Mouse (Mus musculus): ENCODE measurements around the gene Zfp398. TPM values are rescaled to one million over a fixed set of nuclear protein-coding genes. Genes with fewer than 3 reads are reported as not detected.

Gene Zfp398
- polyA plus RNA-seq, 1 experiment from 2014 or later: 12.0 TPM

DNA sequence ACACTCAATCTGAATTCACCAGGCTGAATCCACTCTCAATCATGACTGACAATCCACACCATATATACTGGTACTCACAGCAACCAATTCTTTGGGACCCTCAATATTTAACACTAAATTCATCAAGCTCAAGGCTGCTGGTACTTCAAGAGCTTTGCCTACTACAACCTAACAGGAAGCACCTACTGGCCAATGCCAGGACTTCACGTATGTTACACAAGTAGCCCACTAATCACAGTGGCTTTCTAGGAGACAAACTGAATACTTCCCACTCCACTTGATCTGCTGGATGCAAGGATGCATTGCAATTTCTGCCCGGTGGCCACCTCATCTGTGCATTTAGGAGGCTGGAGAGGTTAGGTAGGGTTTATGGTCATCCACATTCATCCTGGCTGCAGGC lies 25.3 kb upstream of the Zfp398 start:
- no peaks in the 10 kb centered on the region for H3K27me3 ChIP-seq
- H3K4me1 ChIP-seq: peaks cover 33% of the 10 kb centered on the region
- H3K4me2 ChIP-seq: no peak overlapping the region
- 64% methylated on average over 2 of the region's 2 CpGs for WGBS
- no peaks in the 10 kb centered on the region for H3K9me3 ChIP-seq
- ATAC-seq (ENCODE audit: insufficient number of reproducible peaks, low FRiP score, low TSS enrichment, low read depth): no peak
- H3K9ac ChIP-seq: no peak overlapping the region
- H3K4me3 ChIP-seq: no peak overlapping the region
- H3K27ac ChIP-seq: no peak overlapping the region
- H3K36me3 ChIP-seq: peaks cover 19% of the 10 kb centered on the region

DNA sequence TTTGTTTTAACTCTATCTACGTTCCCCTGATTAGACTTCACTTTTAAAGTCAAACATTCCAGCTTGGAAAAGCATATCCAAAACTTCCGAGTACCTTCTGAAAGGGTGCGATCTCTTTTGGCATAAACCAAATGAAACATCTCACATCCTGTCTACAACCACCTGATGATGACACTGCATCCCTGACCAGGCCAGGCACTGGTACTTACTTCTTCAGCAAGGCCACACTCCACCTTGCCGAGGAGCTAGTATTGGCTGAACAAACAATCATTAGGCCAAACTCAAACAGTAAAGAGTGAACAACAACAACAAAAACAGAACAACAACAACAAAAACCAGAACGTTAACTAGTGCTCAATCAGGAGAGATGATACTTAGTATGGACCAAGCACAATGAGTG lies 24.1 kb upstream of the Zfp398 start:
- peaks cover 7% of the 10 kb centered on the region for H3K36me3 ChIP-seq
- ATAC-seq (ENCODE audit: insufficient number of reproducible peaks, low FRiP score, low TSS enrichment, low read depth): no peak
- peaks cover 33% of the 10 kb centered on the region for H3K4me1 ChIP-seq
- H3K4me2 ChIP-seq: peak overlapping the region; percentile 62
- WGBS: 57% methylated on average over 5 of the region's 5 CpGs
- no peaks in the 10 kb centered on the region for H3K9me3 ChIP-seq
- peak overlapping the region; percentile 82; the same call in 1 of the 2 replicates for H3K9ac ChIP-seq
- peak overlapping the region; percentile 70 for H3K4me3 ChIP-seq
- H3K27me3 ChIP-seq: no peaks in the 10 kb centered on the region
- no peak overlapping the region for H3K27ac ChIP-seq

DNA sequence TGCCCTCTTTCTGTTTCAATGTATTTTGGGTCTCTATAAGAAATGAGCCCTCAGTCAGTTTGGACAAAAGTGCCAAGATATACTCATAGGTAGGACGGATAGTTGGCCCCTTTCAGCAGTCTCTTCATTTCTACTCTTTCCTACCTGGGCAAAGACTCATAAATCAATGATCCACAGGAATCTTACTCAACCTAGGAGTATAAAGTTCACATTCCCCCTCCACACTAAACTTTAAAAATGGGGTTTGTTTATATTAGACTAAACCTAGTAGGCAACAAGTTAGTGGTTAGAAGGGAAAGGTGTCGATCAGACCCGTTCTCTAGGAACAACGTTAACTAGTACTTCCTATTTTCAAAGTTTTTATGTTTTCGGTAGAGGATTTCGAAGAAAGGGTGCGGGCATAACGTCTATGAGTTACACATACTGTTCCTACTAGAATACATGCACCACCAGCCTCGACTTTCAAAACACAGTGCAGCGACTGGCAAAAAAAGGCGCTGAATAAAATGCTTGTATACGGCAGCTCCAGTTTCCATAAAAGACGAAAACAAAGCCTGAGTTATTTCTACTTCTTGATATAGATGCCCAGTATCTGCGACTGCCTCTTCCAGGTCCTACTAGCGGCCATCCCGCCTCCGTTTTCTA lies 23.1 kb upstream of the Zfp398 start:
- ATAC-seq (ENCODE audit: insufficient number of reproducible peaks, low FRiP score, low TSS enrichment, low read depth): no peak
- Histone ChIP-seq H3K27me3 (no peaks in the 10 kb centered on the region), H3K9me3 (no peaks in the 10 kb centered on the region), H3K36me3 (no peaks in the 10 kb centered on the region), H3K27ac (peak overlapping the region; percentile 97), H3K4me1 (peaks cover 33% of the 10 kb centered on the region), H3K4me3 (peak overlapping the region; percentile 70), H3K9ac (peak overlapping the region; percentile 82), H3K4me2 (peak overlapping the region; percentile 62)
- WGBS: under 1% methylated on average over 17 of the region's 17 CpGs

DNA sequence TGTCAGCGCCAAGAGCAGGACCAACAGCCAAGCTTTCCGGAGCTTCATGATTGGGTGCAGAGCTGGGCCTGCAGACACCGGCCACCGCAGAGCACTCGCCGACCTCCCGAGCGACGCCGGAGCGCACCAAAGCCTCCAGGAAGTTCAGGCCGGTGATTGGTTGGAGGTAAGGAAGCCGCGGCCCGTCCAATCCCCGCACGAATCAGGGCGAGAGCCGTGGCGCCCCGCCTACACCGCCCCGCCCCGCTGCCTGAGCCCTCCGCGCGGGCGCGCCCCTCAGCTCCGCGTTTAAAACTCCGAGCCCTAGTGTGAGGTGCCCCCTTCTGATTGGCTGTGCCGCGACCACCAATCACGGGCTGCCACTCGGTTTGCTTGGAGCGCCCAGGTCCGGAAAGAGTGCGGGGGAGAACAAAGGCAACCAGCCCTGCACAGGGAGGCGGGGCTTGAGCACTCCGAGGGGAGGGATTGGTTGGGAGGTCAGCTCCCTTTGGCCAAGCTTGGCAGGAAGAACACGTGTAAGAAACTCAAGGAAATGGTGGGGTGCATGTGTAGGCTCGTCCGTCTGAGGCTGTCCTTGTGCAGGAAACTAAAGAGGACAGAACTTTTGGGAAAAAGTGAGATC lies 22.1 kb upstream of the Zfp398 start, which contains the start of gene Pdia4:
Gene Pdia4, minus strand, starts transcription at position 174 of the 622 bp plus-strand sequence.
- peak within 1 kb of the TSS; percentile 62 for H3K4me2 ChIP-seq
- ATAC-seq (ENCODE audit: insufficient number of reproducible peaks, low FRiP score, low TSS enrichment, low read depth): peak; percentile 100
- no peaks in the 10 kb centered on the region for H3K9me3 ChIP-seq
- H3K9ac ChIP-seq: peak within 1 kb of the TSS; percentile 82
- no peaks in the 10 kb centered on the region for H3K27me3 ChIP-seq
- peak within 1 kb of the TSS; percentile 70 for H3K4me3 ChIP-seq
- H3K4me1 ChIP-seq: peaks cover 33% of the 10 kb centered on the region
- 0% methylated on average over 44 of the region's 44 CpGs for WGBS
- no peaks in the 10 kb centered on the region for H3K36me3 ChIP-seq
- peak within 1 kb of the TSS; percentile 97 for H3K27ac ChIP-seq

DNA sequence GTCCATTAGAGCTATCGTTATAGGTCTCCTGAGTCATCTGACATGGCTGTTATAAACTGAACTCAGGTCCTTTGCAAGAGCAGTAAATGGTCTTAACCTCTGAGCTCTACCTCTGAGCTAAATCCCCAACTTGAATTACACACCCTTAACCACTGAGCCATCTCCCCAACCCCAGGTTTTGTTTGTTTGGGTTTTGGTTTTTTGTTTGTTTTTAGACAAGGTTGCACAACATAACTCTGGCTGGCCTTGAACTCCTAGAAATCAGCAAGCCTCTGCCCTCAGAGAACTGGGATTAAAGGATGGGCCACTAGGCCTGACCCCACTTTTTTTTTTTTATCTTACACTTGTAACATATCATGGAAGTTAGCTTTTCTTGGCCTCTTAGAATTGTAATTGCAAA lies 19.3 kb upstream of the Zfp398 start:
- no peaks in the 10 kb centered on the region for H3K9me3 ChIP-seq
- H3K27ac ChIP-seq: no peak overlapping the region
- no peak for ATAC-seq (ENCODE audit: insufficient number of reproducible peaks, low FRiP score, low TSS enrichment, low read depth)
- no peak overlapping the region for H3K4me3 ChIP-seq
- H3K4me1 ChIP-seq: peaks cover 14% of the 10 kb centered on the region
- H3K4me2 ChIP-seq: no peak overlapping the region
- no peak overlapping the region for H3K9ac ChIP-seq
- H3K36me3 ChIP-seq: peaks cover 18% of the 10 kb centered on the region
- WGBS: 85% methylated on average over 1 of the region's 1 CpGs
- H3K27me3 ChIP-seq: no peaks in the 10 kb centered on the region

DNA sequence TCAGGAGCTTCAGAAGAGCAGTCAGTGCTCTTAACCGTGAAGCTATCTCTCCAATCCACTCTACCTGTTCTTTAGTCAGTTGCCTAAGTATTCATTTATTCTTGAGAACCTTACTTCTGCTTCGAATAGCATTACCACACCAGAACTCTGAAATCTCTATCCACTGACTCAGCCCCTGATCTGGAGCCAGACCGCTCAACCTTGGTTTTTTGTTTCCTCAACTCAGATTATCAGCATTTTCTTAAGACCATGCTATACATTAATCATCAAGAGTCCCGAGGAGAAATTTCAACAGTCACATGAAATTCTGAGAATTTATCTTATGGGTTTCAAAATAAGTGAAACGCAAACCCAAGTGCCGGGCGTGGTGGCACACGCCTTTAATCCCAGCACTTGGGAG lies 16.7 kb upstream of the Zfp398 start:
- ATAC-seq (ENCODE audit: insufficient number of reproducible peaks, low FRiP score, low TSS enrichment, low read depth): no peak
- H3K27ac ChIP-seq: no peak overlapping the region
- no peaks in the 10 kb centered on the region for H3K27me3 ChIP-seq
- peaks cover 30% of the 10 kb centered on the region for H3K36me3 ChIP-seq
- no peak overlapping the region for H3K9ac ChIP-seq
- H3K9me3 ChIP-seq: no peaks in the 10 kb centered on the region
- H3K4me1 ChIP-seq: peaks cover 4% of the 10 kb centered on the region; the same call in 1 of the 2 replicates
- no peak overlapping the region for H3K4me2 ChIP-seq
- H3K4me3 ChIP-seq: no peak overlapping the region
- WGBS: 90% methylated on average over 8 of the region's 8 CpGs

DNA sequence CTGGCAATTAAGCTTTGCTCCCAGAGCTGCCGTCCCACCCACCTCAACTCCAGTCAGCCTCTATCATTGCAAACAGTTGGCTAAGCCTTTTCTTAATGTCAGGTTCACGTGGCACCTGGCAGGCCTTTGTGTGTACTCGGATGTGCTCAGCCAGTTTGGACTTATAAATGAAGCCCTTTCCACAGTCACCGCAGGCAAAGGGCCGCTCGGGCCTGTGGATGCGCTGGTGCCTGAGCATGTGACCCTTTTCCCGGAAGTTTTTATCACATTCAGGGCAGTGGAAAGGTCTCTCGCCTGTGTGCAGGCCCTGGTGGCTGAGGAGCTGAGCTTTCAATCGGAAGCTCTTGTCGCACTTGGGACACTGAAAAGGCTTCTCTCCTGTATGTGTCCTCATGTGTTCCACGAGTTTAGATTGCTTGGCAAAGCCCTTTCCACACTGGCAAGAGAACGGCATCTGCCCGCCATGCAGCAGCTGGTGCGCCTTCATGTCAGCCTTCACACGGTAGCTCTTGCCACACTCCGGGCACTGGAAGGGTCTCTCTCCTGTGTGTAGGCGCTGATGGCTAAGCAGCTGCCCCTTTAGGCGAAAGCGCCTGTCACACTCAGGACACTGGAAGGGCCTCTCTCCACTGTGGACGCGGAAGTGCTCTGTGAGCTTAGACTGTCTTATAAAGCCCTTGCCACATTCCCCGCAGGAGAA lies 15.7 kb upstream of the Zfp398 start:
- 92% methylated on average over 23 of the region's 23 CpGs for WGBS
- H3K27ac ChIP-seq: no peak overlapping the region
- H3K4me2 ChIP-seq: no peak overlapping the region

DNA sequence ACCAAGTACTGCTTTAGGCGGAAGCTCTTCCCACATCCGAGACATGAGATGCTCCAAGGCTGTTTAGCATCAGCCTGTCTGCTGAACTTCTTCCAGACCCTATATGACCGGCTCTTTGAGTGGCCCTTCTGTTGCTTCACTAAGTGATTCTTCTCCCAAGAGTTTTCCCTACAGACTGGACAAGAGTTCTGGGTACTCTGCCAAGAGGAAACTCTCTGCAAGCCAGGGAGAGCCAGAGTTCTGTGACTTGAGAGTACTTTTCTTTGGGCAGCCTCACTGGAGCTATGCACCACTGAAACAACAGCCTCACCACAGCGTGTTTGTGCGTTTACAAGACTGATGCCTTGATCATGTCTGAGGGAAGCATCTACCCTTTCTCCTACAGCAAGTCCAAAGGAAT lies 14.2 kb upstream of the Zfp398 start:
- no peak for ATAC-seq (ENCODE audit: insufficient number of reproducible peaks, low FRiP score, low TSS enrichment, low read depth)
- no peaks in the 10 kb centered on the region for H3K27me3 ChIP-seq
- H3K4me2 ChIP-seq: no peak overlapping the region
- no peaks in the 10 kb centered on the region for H3K4me1 ChIP-seq
- no peak overlapping the region for H3K27ac ChIP-seq
- WGBS: 93% methylated on average over 5 of the region's 5 CpGs
- no peak overlapping the region for H3K4me3 ChIP-seq
- H3K9ac ChIP-seq: no peak overlapping the region
- peaks cover 41% of the 10 kb centered on the region for H3K36me3 ChIP-seq
- H3K9me3 ChIP-seq: no peaks in the 10 kb centered on the region

More for the DNA sequence above, 15.7 kb upstream of the Zfp398 start:
- no peak overlapping the region for H3K9ac ChIP-seq
- no peak overlapping the region for H3K4me3 ChIP-seq
- no peaks in the 10 kb centered on the region for H3K9me3 ChIP-seq
- no peak for ATAC-seq (ENCODE audit: insufficient number of reproducible peaks, low FRiP score, low TSS enrichment, low read depth)
- peaks cover 38% of the 10 kb centered on the region for H3K36me3 ChIP-seq
- H3K27me3 ChIP-seq: no peaks in the 10 kb centered on the region
- no peaks in the 10 kb centered on the region for H3K4me1 ChIP-seq

DNA sequence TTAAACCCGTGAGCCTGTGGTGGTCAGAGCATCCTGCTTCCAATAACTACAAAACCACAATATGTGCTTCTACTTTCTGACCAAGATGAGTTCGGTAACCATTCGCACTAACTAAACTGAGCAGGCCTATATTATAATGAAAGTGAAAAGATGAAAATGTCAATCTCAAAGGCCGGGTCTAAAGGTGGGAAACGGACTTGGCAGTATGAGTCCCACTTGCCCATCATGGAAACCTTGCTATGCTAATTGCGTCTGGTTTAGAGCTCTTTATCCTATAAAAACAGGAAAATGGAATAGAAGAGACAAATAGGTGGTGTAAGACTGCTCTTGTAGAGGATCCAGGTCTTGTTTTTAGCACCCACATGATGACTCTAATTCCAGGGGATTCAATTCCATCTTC lies 13.7 kb upstream of the Zfp398 start:
- WGBS: 94% methylated on average over 6 of the region's 6 CpGs
- Histone ChIP-seq H3K9ac (no peak overlapping the region), H3K4me3 (no peak overlapping the region), H3K27ac (no peak overlapping the region), H3K36me3 (peaks cover 41% of the 10 kb centered on the region), H3K27me3 (no peaks in the 10 kb centered on the region), H3K9me3 (no peaks in the 10 kb centered on the region), H3K4me2 (no peak overlapping the region), H3K4me1 (no peaks in the 10 kb centered on the region)
- no peak for ATAC-seq (ENCODE audit: insufficient number of reproducible peaks, low FRiP score, low TSS enrichment, low read depth)

DNA sequence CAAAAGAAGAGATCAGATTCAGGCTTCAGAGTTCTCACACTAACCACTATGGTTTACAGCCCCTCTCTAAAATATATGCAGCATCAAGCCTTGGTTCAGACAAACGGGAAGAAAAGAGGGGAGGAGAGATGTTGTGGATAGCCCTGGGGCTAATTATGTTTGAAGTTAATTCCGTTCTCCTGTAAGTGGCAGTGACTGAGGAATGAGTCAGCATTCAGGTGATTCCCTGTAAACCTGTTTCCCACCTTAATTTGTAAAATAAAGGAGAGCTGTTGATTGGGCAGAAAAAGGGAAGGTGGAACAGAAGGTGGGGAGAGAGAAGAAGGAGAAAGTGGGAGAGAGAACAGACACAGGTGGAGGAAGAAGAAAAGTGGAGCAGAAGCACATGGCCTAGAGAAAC lies 11.2 kb upstream of the Zfp398 start:
- Histone ChIP-seq H3K4me2 (no peak overlapping the region), H3K27ac (no peak overlapping the region), H3K36me3 (peaks cover 41% of the 10 kb centered on the region), H3K9me3 (no peaks in the 10 kb centered on the region), H3K4me1 (no peaks in the 10 kb centered on the region), H3K4me3 (no peak overlapping the region), H3K27me3 (no peaks in the 10 kb centered on the region), H3K9ac (no peak overlapping the region)
- WGBS: 38% methylated on average over 2 of the region's 2 CpGs
- no peak for ATAC-seq (ENCODE audit: insufficient number of reproducible peaks, low FRiP score, low TSS enrichment, low read depth)

DNA sequence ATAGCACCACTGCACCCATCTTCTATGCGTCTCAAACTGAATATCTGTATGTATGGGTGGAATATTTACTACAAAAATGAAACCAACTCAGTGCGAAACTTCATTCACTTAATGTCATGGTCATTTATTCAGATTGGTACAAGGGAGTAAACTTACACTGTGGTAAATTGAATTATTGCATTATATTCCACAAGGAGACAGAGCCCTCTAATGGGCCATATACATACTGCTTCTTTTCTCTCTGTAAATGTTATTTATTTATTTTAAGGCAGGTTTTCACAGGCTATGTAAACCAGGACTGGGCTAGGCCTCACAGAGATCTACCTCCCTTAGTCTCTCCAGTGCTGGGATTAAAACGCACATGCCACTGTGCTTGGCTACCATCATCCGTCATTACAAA lies 8.0 kb upstream of the Zfp398 start:
- Histone ChIP-seq H3K4me2 (no peak overlapping the region), H3K9me3 (no peaks in the 10 kb centered on the region), H3K9ac (no peak overlapping the region), H3K4me1 (peaks cover 2% of the 10 kb centered on the region; the same call in 1 of the 2 replicates), H3K36me3 (peaks cover 14% of the 10 kb centered on the region; the same call in 1 of the 2 replicates), H3K27me3 (no peaks in the 10 kb centered on the region), H3K27ac (no peak overlapping the region), H3K4me3 (no peak overlapping the region)
- WGBS: 93% methylated on average over 4 of the region's 4 CpGs
- no peak for ATAC-seq (ENCODE audit: insufficient number of reproducible peaks, low FRiP score, low TSS enrichment, low read depth)

DNA sequence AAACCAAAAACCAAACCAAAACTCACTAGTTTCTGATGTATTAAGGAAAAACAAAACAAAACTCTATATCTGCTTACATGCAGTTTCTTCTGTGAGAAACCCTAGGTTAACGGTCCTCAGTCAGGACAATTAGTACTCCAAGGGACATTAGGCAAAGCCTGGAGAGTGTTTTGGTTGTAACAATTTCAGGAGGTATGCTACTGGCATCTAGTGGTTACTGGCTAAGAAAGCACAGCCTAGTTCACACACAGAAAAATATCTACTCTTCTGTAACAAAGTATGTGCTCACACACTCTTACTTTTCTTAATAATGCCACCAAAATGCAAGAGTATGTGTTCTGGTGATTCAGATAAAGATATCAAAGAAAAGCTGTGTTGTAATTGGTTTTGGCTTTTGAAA lies 6.5 kb upstream of the Zfp398 start:
- Histone ChIP-seq H3K9ac (no peak overlapping the region), H3K36me3 (peaks cover 9% of the 10 kb centered on the region; the same call in 1 of the 2 replicates), H3K4me3 (no peak overlapping the region), H3K27me3 (no peaks in the 10 kb centered on the region), H3K4me1 (peaks cover 2% of the 10 kb centered on the region; the same call in 1 of the 2 replicates), H3K9me3 (no peaks in the 10 kb centered on the region), H3K27ac (no peak overlapping the region), H3K4me2 (no peak overlapping the region)
- WGBS: 27% methylated on average over 1 of the region's 1 CpGs
- no peak for ATAC-seq (ENCODE audit: insufficient number of reproducible peaks, low FRiP score, low TSS enrichment, low read depth)

Measured in limb, embryonic 15.5 days (tissue).